Mouse (Mus musculus) urinary bladder, postnatal 14 days (tissue): ENCODE data around the gene Nrxn2.

Experiments
- DNase-seq: peaks from one replicate; pipeline ENCODE4 v3.0.0; 2021; ENCODE audit warnings: low spot score

Nrxn2 gene

DNA sequence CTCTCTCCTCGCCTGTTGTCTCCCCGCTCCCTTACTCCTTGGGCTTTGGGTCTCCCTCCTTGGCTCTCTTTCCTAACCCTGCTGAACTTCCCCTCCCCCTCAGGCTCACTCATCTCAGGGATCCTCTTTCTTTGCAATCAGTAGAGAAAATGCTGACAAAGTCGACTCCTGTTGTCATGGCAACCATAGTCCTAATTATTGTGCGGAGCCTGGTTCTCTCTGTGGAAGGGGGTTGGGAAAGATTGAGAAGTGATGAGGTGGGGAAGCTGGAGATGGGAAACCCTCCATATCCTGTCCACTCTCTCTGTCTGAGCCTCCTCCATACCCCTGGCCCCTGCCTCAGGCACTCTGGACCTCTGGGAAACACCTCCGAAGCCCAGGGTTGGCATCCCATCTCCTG lies 100.1 kb downstream of the Nrxn2 start:
- no peak for DNase-seq

DNA sequence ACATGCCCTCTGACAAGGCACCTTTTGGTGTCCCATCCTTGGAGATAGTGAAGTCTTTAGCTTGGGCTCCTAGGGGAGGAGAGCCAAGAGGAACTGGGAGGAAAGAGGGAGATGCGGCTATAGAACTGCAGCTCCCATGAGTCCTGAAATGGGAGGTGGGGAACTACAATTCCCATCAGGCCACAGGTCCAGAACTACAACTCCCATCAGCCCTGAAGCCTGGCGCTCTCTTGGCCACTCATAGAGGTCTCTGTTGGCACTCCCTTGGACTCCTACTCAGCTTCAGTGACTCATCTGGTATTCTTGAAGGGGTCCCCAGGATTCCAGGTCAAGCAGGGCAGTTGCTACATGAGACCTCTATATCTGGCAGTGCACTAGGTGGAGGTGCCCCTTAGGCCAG lies 101.0 kb downstream of the Nrxn2 start:
- no peak for DNase-seq

GRCm38 (mm10) chr19:6521630-6522029 lies 103.1 kb downstream of the Nrxn2 start:
- DNase-seq: no peak

DNA sequence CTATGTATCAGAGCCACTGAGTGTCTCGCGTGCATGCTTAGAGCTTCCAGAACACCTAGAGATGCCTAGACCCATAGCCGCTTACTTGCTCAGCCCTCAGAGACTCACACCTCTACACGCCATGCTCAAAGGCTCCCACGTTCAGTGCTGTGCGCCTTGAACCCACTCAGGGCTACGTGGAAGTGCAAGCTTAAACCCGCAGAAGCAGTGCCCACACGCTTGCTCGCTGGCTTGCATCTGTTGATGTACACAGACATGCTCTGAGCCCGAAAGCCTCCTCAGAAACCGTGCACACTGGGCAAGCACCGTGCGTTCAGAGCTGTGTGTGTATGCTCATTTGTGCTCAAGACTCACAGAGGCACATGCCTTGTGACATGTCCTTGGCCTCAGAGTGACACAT lies 103.8 kb downstream of the Nrxn2 start:
- no peak for DNase-seq

DNA sequence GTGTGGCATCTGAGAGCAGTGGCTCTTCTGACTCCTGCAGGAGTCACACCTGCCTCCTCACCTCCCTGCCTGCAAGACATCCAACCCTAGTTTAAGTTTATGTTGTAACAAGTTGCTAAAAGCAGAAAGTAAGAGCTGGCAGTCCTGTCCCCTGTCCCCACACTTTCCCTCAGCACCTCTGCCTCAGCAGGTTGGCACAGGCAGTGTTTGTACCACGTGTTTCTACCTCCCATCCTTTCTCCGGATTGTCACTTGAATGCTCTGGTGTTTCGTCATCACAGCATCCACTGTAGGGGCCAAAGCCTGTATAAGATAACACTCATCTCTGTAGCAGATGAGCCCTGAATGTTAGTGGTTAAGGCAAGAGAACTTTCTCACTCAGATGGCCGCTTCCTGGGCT lies 106.5 kb downstream of the Nrxn2 start:
- DNase-seq: no peak

DNA sequence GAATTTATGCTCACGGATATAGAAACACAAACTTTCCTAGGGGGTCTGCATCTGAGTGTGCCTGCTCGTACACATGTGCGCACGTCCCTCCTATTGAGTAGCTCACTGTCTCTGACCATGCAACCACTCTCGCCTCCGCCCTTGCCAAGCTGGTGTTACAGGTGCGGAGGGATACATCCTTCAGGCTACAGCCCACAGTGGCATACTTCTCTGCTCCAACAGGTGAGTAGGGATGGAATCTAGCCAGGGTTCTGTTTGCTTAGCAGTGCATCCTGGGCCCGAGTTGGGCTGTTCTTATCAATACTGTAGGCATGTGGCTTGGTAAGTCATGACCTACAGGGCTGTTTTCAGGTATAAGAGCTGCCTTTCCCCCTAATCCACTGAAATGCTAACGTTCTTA lies 107.5 kb downstream of the Nrxn2 start:
- DNase-seq: no peak

GRCm38 (mm10) chr19:6527439-6527838 lies 108.9 kb downstream of the Nrxn2 start:
- DNase-seq: no peak

- no peak for DNase-seq
Observed at GRCm38 (mm10) chr19:6527839-6528531, 109.5 kb downstream of the Nrxn2 start.

DNA sequence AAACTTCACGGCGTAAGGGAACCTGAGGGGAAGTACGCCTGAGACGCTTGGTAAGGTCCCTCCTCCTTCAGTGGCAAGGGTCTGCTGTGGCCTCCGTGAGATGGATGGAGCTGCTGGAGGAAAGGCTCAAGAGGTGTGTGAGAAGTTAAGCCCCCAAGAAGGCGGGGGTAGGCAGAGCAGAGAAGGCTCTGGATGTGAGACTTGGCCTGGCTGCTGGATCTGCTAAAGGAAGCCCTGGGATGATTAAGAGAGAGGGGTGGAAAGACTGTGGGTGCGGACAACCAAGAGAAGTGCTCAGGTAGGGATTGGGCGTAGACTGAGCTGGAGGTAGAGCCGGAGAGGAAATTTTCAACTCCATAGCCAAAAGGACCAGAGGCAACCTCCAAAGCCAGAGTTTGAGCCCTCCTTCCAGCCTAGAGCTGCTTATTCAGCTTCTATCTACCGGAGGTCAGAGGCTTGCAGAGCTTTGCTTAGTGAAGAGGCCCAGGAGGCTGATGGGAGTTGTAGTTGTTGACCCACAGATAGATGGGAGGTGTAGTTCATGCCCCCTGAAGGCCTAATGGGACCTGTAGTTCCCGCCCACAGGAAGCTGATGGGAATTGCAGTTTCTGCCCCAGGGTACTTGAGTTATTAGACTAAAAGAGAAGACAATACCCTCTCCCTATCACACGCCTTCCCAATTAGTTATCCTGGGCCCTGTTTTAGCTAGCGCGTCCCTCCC lies 110.9 kb downstream of the Nrxn2 start:
- no peak for DNase-seq

DNA sequence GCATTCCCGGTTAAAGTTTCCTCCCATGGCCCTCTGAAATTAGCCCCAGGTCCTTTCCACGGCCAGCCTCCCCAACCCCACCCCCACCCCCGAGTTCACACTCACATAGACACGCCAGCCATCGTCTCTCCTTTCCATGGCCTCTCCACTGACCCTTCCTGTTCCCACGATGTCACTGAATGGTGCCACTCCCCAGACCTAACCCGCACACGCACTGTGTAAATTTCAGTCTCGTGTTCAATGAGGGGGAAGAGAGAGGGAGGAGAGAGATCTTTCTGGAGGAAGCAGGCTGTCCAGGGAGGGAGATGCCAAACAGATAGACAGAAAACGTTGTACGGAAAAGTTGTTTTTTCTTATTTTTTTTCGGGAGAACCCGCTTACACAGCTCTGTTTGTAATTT lies 111.8 kb downstream of the Nrxn2 start:
- DNase-seq: no peak

DNA sequence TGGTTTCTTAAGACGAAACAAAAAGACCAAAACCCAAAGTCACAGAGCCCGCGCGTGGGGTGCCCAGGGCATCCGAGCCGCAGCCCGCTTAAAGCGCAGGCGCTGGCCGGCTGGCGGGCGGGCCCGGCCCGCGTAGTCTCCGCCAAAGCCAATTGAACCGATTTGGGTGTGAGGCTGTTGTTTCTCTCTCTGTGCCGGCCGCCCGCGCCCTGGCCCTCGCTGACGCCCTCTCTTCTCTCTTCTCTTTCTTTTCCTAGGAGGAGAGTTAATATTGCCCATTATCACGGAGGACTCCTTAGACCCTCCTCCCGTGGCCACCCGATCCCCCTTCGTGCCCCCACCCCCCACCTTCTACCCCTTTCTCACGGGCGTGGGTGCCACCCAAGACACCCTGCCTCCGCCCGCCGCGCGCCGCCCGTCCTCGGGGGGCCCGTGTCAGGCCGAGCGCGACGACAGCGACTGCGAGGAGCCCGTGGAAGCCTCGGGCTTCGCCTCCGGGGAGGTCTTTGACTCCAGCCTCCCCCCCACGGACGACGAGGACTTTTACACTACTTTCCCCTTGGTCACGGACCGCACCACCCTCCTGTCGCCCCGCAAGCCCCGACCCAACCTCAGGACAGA lies 112.6 kb downstream of the Nrxn2 start:
- DNase-seq: peak; percentile 34

DNA sequence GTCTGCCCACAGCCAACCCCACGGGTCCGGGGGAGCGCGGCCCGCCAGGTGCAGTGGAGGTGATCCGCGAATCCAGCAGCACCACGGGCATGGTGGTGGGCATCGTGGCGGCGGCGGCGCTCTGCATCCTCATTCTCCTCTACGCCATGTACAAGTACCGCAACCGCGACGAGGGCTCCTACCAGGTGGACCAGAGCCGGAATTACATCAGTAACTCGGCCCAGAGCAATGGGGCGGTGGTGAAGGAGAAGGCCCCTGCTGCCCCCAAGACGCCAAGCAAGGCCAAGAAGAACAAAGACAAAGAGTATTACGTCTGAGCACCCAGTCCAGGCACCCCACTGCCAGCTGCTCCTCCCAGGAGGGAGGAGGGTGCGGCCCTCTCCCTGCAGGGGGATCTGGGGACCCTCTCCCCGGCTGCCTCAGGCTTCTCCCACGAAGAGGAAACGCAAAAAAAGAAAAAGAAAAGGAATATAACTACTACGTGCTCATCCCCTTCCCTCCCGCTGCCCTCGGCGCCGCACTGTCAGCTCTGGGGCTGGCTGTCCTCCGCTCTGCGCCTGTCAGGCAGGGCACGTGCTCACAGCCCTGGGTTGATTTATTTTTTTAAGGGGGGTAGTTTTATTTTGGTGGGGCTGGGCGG lies 113.4 kb downstream of the Nrxn2 start:
- peak; percentile 20 for DNase-seq

GRCm38 (mm10) chr19:6532656-6533055 lies 114.1 kb downstream of the Nrxn2 start:
- no peak for DNase-seq

DNA sequence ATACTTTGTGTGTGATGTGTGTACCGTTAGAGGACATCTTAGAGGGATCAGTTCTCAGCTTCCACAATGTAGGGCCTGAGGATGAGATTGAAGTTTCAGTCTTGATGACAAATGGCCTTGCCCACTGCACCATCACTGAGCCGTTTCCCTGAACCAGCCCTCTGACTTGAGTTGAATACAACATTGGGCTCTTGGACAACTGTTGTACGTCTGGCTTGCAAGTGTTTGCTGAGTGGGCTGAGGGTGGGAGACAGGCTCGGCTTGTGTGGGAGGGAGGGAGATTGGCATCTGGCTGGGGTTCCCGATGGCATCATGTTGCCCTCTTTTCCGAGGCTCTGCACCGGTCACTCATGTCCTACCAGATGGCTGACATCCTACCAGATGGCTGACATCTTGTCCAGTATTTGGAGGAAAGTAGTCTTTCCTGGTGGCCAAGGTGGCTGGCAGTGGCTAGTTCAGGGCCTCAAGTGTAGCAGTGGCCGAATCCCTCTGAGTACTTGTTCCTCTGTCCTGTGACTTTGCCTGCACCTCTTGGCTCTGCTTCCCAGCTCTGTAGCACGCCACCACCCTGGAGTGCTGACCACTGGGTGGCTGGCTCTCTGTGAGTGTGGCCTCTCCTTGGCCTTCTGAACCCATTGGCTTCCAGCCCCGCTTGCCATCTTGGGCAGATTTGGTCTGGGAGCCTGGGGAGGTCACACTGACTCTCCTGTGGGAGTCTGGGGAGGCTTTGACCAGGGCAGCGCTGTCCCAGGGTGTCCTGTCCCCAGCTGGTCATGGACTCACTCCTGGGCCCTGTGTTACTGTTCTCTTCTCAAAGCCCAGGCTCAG lies 115.0 kb downstream of the Nrxn2 start:
- DNase-seq: no peak

DNA sequence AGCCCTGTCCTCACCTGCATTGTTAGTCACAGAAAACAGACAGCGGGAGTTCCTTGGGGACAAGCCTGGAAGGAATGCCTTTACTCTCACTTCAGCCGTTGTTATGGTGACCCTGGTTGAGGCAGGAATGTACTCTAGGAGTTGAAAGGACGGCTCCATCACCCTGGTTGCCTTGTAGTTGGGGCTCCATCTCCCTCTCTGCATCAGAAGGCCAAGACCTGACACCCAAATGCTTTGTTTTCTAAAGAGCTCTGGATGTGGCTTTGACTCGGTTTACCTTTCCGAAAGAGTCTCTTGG lies 115.5 kb downstream of the Nrxn2 start:
- DNase-seq: no peak

DNA sequence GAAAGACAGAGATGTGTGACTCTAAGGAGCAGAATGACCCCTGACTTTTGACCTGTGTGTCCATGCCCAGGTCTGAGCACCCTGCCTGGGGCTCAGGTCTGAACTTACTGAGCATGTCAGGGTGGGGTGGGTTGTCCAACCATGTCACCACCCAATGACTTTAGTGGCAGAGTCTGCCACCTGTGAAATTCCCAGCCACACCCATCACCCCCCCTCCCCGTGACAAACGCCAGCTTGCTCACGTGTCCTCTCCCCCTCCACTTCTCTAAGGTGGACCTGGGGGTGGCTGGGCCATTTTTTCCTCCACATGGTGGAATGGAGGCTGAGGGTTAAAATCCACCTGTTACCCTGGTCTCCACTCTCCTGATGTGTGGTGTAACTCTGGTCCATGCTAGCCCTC lies 117.7 kb downstream of the Nrxn2 start:
- no peak for DNase-seq

DNA sequence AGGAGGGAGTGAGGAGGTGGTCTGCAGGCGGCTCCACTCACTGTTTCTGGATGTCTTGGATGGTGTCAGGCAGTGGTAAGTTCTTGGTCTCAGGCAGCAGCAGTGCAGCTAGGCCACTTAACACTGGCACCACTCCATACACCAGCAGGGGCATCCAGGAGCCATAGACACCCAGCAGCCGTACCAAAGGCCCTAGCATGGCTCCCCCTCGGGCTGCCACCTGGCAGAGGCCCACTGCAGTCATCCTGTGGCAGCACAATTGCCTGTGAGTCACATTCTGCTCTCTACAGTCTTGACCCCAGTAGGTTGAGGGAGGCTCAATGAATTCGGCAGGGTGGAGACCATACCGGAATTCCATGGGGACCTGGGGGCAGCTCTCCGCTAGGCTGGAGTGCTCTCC lies 118.2 kb downstream of the Nrxn2 start:
- DNase-seq: no peak

GRCm38 (mm10) chr19:6537526-6537925 lies 119.0 kb downstream of the Nrxn2 start:
- DNase-seq: no peak

DNA sequence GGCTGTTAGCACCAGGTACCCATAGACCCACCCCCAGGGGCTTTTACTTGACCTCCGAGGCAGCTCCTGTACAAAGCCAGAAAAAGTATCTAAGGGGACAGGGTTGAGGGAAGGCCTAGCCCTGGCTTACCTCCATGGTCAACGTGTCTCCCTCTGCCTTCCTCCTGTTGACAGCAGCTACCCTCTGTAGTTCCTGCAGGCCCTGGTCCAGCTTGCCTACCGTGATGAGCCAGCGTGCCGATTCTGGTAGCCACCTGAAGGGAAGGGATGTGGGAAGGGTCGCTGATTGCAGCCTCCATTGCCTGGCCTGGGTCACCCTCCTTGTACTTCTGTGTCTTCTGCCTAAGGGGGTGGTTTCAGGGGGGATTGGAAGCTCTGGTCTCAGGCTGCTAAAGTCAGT lies 120.0 kb downstream of the Nrxn2 start:
- no peak for DNase-seq

- DNase-seq: no peak
Observed at GRCm38 (mm10) chr19:6539592-6539991, 121.1 kb downstream of the Nrxn2 start.

DNA sequence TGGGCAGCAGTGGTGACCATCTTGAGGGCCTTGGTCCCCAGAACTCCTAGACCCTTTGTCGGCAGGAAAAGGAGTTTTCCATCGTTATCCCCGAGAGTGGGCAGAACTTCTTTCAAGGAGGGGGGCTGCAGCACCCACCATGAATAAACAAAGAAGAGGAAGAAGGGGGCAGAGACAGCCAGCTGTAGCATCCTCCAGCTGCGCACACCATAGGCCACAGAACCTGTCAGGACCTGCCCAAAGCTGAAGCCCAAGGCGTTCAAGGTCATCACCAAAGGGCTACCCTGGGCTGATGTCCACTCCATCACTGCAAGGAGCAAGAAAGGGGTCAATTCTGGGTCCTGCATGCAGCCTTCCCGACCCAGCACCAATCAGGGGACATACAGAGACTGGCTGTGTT lies 121.7 kb downstream of the Nrxn2 start:
- DNase-seq: no peak

DNA sequence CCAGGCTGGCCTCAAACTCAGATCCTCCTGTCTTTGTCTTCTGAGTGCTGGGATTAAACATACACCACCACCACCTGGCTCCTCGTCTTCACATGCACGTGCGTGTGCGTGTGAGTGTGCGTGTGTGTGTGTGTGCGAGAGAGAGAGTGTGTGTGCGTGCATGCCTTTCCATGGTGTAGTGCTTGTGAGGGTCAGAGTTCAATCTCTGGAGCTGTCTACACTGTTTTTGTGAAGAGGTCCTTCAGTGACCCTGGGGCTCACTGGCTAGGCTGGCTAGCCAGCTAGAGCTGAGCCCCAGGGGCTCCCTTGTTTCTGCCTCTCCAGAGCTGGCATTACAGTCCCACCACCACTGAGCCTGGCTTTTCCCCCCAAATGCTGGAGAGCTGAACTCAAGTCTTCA lies 123.0 kb downstream of the Nrxn2 start:
- no peak for DNase-seq
